Mouse (Mus musculus) large intestine, adult 2 months (tissue): Measurements from ENCODE around the gene Cxcl16. TPM values are rescaled to one million over a fixed set of nuclear protein-coding genes. Genes with fewer than 3 reads are reported as not detected.
"Not testable (repeated sequence)": the region's sequence is repeated elsewhere in the genome, so short reads cannot be mapped to it uniquely, and the experiment has no call there.

Experiments
- DNase-seq: peaks from one replicate; pipeline ENCODE4 v3.0.0-alpha.2; 2012; ENCODE audit warnings: low read depth, low spot score
- WGBS: fragments of 180-500 bp; shearing (Covaris S2); methylation state at CpG from one replicate; pipeline ENCODE4 v1.1.7; 2018; 5-methylcytosine and 5-hydroxymethylcytosine counted together
- polyA plus RNA-seq: library from polyadenylated mRNA; depleted of rRNA; stranded (reverse); fragments of >200 nt; gene quantifications from 2 replicates; pipeline ENCODE4 v1.2.3, GENCODE M21; 2012; rRNA removed

Cxcl16 gene
- 31.8 and 40.5 TPM in 2 replicates for polyA plus RNA-seq

GRCm38 (mm10) chr11:70459601-70460101 lies at the start of gene Cxcl16:
TSS of gene Cxcl16 (minus strand) at chr11:70459984.
- 2% methylated on average over 30 of the region's 30 CpGs for WGBS
- no peak for DNase-seq

- WGBS = 79% methylated on average over 7 of the region's 7 CpGs
- DNase-seq = no peak
These were observed 47.3 kb upstream of the Cxcl16 start for GRCm38 (mm10) chr11:70506962-70507515.

- 7% methylated on average over 4 of the region's 4 CpGs for WGBS
- DNase-seq = peak; percentile 39
These were observed 46.6 kb upstream of the Cxcl16 start for GRCm38 (mm10) chr11:70506385-70506784.

GRCm38 (mm10) chr11:70504970-70505369 lies 45.2 kb upstream of the Cxcl16 start, which contains the start of gene Tm4sf5:
TSS of gene Tm4sf5 (plus strand) at chr11:70505244.
- 26% methylated on average over 9 of the region's 9 CpGs for WGBS
- DNase-seq = no peak

GRCm38 (mm10) chr11:70502018-70502417 lies 42.2 kb upstream of the Cxcl16 start:
- DNase-seq = no peak
- 73% methylated on average over 3 of the region's 3 CpGs for WGBS

GRCm38 (mm10) chr11:70500476-70500812 lies 40.7 kb upstream of the Cxcl16 start:
- DNase-seq = no peak
- WGBS = 46% methylated on average over 1 of the region's 1 CpGs

- DNase-seq = no peak
- WGBS = 50% methylated on average over 14 of the region's 14 CpGs
These were observed 40.0 kb upstream of the Cxcl16 start for GRCm38 (mm10) chr11:70499566-70500475.

GRCm38 (mm10) chr11:70489684-70490083 lies 29.9 kb upstream of the Cxcl16 start:
- WGBS = 81% methylated on average over 6 of the region's 6 CpGs
- DNase-seq = no peak

- DNase-seq = no peak
- WGBS = 76% methylated on average over 3 of the region's 3 CpGs
These were observed 29.4 kb upstream of the Cxcl16 start for GRCm38 (mm10) chr11:70489138-70489537.

- 43% methylated on average over 4 of the region's 4 CpGs for WGBS
- no peak for DNase-seq
These were observed 28.0 kb upstream of the Cxcl16 start for GRCm38 (mm10) chr11:70487816-70488215.

GRCm38 (mm10) chr11:70485498-70485897 lies 25.7 kb upstream of the Cxcl16 start:
- WGBS = 24% methylated on average over 2 of the region's 2 CpGs
- no peak for DNase-seq

GRCm38 (mm10) chr11:70474872-70475534 lies 15.2 kb upstream of the Cxcl16 start:
- DNase-seq = peak; percentile 56
- 28% methylated on average over 12 of the region's 12 CpGs for WGBS

GRCm38 (mm10) chr11:70473291-70473690 lies 13.5 kb upstream of the Cxcl16 start:
- WGBS = 72% methylated on average over 5 of the region's 5 CpGs
- not testable (repeated sequence) for DNase-seq

- DNase-seq = no peak
These were observed 12.9 kb upstream of the Cxcl16 start for GRCm38 (mm10) chr11:70472716-70473115.

- DNase-seq = no peak
- WGBS = 87% methylated on average over 3 of the region's 3 CpGs
These were observed 10.0 kb upstream of the Cxcl16 start for GRCm38 (mm10) chr11:70469764-70470163.

- 57% methylated on average over 5 of the region's 5 CpGs for WGBS
- no peak for DNase-seq
These were observed 8.3 kb upstream of the Cxcl16 start for GRCm38 (mm10) chr11:70467902-70468619.

GRCm38 (mm10) chr11:70465824-70466223 lies 6.0 kb upstream of the Cxcl16 start:
- no peak for DNase-seq
- WGBS = 6% methylated on average over 23 of the region's 23 CpGs

GRCm38 (mm10) chr11:70465211-70465610 lies 5.4 kb upstream of the Cxcl16 start:
- DNase-seq = no peak
- 66% methylated on average over 16 of the region's 16 CpGs for WGBS

GRCm38 (mm10) chr11:70463970-70464369 lies 4.2 kb upstream of the Cxcl16 start:
- no peak for DNase-seq

More at GRCm38 (mm10) chr11:70463970-70464369, 4.2 kb upstream of the Cxcl16 start:
- WGBS = 83% methylated on average over 5 of the region's 5 CpGs
